Mouse (Mus musculus): ENCODE measurements at regions not wholly inside any gene's neighbourhood (a gene's known extent, or its start where the extent isn't known, plus 50 kb on each side); places are given as distances from the start of the nearest gene placed in this dataset.

GRCm38 (mm10) chr14:105056171-105056570, 121.0 kb downstream of the Rbm26 start:
- no peak for DNase-seq (ENCODE audit: low read depth, low spot score)

- no peak for DNase-seq (ENCODE audit: low read depth, low spot score)
Observed at GRCm38 (mm10) chr14:105038798-105039197, 138.3 kb downstream of the Rbm26 start.

- DNase-seq (ENCODE audit: low read depth, low spot score): no peak
Observed at GRCm38 (mm10) chr14:105034712-105035377, 142.3 kb downstream of the Rbm26 start.

- no peak for DNase-seq (ENCODE audit: low read depth, low spot score)
Observed at GRCm38 (mm10) chr14:105019971-105020370, 157.2 kb downstream of the Rbm26 start.

GRCm38 (mm10) chr14:105016089-105016846, 160.9 kb downstream of the Rbm26 start:
- DNase-seq (ENCODE audit: low read depth, low spot score): no peak

- DNase-seq (ENCODE audit: low read depth, low spot score): peak; percentile 3
Observed at GRCm38 (mm10) chr14:105015278-105015677, 161.8 kb downstream of the Rbm26 start.

GRCm38 (mm10) chr14:105010742-105011141, 166.4 kb downstream of the Rbm26 start:
- DNase-seq (ENCODE audit: low read depth, low spot score): no peak

- no peak for DNase-seq (ENCODE audit: low read depth, low spot score)
Observed at GRCm38 (mm10) chr14:105008331-105008730, 168.8 kb downstream of the Rbm26 start.

- no peak for DNase-seq (ENCODE audit: low read depth, low spot score)
Observed at GRCm38 (mm10) chr14:104994066-104994465, 183.1 kb downstream of the Rbm26 start.

GRCm38 (mm10) chr14:104966046-104966445, 211.1 kb downstream of the Rbm26 start:
- DNase-seq (ENCODE audit: low read depth, low spot score): no peak

- DNase-seq (ENCODE audit: low read depth, low spot score): no peak
Observed at GRCm38 (mm10) chr14:104943450-104943849, 233.7 kb downstream of the Rbm26 start.

GRCm38 (mm10) chr14:104939961-104940360, 237.2 kb downstream of the Rbm26 start:
- no peak for DNase-seq (ENCODE audit: low read depth, low spot score)

GRCm38 (mm10) chr14:104937083-104937864, 239.9 kb downstream of the Rbm26 start:
- no peak for DNase-seq (ENCODE audit: low read depth, low spot score)

GRCm38 (mm10) chr14:104935956-104936355, 241.2 kb downstream of the Rbm26 start:
- DNase-seq (ENCODE audit: low read depth, low spot score): no peak

GRCm38 (mm10) chr14:104905706-104906105, 271.4 kb downstream of the Rbm26 start:
- DNase-seq (ENCODE audit: low read depth, low spot score): no peak

- no peak for DNase-seq (ENCODE audit: low read depth, low spot score)
Observed at GRCm38 (mm10) chr14:104902120-104903027, 274.8 kb downstream of the Rbm26 start.

GRCm38 (mm10) chr14:104901072-104901471, 276.1 kb downstream of the Rbm26 start:
- DNase-seq (ENCODE audit: low read depth, low spot score): no peak

GRCm38 (mm10) chr14:104871203-104871602, 305.9 kb downstream of the Rbm26 start:
- DNase-seq (ENCODE audit: low read depth, low spot score): no peak

- DNase-seq (ENCODE audit: low read depth, low spot score): no peak
Observed at GRCm38 (mm10) chr14:104867540-104867939, 309.6 kb downstream of the Rbm26 start.

GRCm38 (mm10) chr14:104863881-104864280, 313.2 kb downstream of the Rbm26 start:
- DNase-seq (ENCODE audit: low read depth, low spot score): no peak

GRCm38 (mm10) chr14:104855913-104856312, 321.2 kb downstream of the Rbm26 start:
- no peak for DNase-seq (ENCODE audit: low read depth, low spot score)

Measured in CD4-positive, CD25-positive, alpha-beta regulatory T cell, adult 2 months (primary cell).